Mouse (Mus musculus): ENCODE data around the gene Foxj2.
A peak's percentile ranks its signal among the peaks of the same experiment; 100 is the strongest.

Gene Foxj2

GRCm38 (mm10) chr6:122819306-122820070 lies at the start of gene Foxj2:
Gene Foxj2, plus strand, starts transcription at chr6:122819914.
- peak; percentile 53 for DNase-seq (ENCODE audit: low read depth)

DNA sequence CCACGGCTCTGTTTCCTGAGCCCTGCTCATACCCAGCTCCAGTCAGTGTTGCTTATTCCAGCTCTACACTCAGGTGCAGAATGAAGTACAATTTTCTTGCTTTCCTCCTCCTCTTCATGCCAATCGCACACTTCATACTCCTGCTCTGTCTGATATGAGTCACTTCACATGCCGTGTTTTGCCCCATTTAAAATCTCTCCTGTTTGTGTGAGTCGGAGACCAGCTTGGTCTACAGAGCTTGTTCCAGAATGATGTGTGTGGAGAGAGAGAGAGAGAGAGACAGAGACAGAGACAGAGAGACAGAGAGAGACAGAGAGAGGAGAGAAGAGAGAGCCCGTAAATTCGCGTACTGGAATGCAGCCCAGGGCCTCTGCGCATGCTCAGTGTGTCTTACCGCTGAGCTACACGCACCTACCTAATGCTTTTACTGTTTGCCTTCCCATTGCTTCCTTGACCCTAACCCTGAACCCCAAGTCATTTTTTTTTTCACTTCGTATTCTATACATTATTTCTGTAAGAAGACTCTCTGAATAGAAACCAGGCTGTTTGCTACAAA lies 48.9 kb upstream of the Foxj2 start:
- DNase-seq (ENCODE audit: low read depth) = no peak

- DNase-seq (ENCODE audit: low read depth) = no peak
Observed at GRCm38 (mm10) chr6:122772701-122773100, 47.0 kb upstream of the Foxj2 start.

GRCm38 (mm10) chr6:122774345-122774744 lies 45.4 kb upstream of the Foxj2 start:
- no peak for DNase-seq (ENCODE audit: low read depth)

- DNase-seq (ENCODE audit: low read depth) = no peak
Observed at GRCm38 (mm10) chr6:122776040-122776439, 43.7 kb upstream of the Foxj2 start.

DNA sequence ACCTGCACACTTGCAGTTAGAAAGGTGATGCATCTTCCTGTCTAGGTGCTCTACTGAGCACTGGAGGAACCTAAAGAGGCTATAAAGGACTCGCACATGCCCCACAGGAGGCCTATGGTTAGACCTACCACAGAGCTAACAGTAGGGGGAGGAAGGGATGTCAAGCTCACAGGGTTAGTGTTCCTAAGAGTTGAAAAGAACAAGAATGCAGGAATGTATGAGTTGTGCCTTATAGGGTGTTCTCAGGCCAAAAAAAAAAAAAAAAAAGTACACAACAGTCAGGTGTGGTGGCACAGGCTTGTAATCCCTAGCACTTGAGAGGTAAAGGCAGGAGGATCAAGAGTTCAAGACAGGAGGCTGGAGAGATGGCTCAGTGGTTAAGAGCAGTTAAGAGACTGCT lies 39.8 kb upstream of the Foxj2 start:
- no peak for DNase-seq (ENCODE audit: low read depth)

DNA sequence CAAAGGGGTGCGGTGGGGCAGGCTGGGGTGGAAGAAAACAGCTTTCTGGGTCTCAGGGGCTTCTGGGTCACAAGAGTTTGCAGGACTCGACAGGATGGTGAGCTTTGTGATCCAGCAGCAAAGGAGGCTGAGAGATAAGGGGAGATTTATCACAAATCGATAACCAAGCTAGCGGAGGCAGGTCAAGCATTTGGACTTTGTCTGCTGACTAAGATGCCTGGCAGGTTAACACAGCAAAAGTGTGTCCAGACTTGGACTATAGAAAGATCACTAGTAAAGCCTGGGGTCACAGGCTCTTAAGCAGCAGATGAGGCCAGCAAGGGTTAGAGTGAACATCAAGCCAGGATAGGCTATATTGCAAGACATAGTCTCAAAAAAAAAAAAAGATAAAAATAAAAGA lies 38.5 kb upstream of the Foxj2 start:
- DNase-seq (ENCODE audit: low read depth) = no peak

DNA sequence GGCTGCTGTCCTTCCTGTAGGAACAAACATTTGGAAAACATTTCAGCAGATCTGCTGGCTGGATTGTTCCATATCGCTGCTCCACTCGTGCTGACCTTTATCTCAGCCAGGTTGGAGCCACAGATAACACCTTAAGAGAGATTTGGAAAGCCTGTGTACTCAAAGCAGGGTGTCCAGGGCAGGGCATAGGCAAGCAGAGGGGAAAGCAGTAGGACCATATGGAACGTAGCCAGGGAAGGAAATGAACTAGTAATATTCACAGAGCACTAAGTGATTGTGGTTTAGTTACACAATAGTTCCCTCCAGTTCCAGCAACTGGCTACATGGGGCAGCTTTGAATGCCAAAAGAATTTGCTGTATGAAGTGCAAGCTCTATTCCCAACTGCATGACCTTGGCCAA lies 37.5 kb upstream of the Foxj2 start:
- peak; percentile 86 for DNase-seq (ENCODE audit: low read depth)

DNA sequence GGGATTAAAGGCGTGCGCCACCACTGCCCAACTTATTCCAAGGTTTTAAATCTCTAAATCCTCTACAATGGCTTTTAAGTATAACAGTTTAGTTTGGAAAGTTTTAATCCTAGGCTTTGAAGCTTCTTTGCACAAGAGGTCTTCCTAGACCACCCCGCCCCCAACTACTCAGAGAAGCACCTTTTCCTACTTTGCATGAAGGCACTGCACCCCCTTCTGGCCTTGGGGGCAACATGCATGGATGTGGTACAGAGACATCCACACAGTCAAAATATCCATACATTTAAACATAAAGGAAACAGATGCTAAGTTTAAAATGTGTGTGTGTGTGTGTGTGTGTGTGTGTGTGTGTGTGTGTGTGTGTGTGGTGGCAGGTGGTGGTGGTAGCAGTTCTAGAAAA lies 34.8 kb upstream of the Foxj2 start:
- peak; percentile 62 for DNase-seq (ENCODE audit: low read depth)

GRCm38 (mm10) chr6:122786275-122786674 lies 33.4 kb upstream of the Foxj2 start:
- DNase-seq (ENCODE audit: low read depth) = peak; percentile 74

DNA sequence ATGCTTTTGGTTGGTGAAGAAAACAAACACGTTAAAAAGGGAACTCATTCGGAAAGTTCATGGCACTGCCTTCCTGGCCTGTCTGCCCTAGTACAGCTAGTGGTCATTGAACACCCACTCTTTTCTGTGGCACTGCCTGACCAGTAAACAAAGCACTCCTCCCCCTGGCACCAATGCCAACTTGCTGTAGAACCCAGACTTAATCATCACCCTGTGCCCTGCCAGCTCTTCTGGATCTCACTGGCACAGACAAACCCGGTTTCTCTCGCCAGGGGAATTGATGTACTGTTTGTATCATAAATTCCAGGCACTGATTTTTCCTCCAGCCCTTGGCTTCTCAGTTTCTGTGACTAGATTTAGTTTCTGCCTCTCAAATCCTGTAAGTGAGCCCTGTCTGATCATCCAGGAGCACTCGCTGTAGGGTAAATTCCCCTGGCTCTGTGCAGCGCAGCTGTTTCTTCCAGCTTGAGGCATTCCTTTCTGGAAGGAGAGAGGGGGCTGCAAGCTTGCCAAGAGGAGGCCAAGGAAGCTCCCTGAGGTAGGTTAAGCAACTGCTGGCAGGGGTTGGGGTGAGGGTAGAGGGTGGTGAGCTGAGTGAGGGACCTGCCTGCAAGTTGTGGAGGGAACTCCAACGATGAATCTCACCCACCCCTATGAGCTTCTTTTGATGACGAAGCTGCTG lies 24.3 kb upstream of the Foxj2 start:
- DNase-seq (ENCODE audit: low read depth) = no peak

DNA sequence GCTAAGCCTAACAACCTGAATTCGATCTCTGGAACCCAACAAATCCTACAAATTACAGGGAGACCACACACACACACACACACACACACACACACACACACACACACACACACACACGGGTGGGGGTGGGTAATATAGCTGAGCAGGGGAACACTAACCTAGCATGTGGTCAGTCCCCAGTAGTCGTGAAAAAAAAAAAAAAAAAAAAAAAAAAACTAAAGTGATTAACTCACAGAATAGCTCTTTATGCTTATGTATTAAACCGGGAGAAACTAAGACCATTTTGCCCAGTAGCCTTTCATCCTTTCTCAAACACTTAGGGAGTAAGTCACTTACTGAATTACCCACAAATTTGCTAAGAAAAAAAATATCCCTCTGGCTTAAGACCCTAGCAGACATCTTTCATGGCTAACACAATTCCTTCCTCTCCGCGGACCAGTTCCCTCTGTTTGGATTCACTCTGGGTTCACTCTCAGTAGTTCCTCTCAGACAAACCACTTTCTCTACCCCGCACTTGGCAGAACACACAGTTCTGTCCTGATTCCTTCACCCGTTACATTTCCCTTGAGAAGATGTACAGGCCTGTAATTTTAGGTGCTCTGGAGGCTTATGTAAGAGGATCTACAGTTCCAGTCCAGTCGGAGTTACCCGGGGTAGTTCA lies 18.9 kb upstream of the Foxj2 start:
- no peak for DNase-seq (ENCODE audit: low read depth)

DNA sequence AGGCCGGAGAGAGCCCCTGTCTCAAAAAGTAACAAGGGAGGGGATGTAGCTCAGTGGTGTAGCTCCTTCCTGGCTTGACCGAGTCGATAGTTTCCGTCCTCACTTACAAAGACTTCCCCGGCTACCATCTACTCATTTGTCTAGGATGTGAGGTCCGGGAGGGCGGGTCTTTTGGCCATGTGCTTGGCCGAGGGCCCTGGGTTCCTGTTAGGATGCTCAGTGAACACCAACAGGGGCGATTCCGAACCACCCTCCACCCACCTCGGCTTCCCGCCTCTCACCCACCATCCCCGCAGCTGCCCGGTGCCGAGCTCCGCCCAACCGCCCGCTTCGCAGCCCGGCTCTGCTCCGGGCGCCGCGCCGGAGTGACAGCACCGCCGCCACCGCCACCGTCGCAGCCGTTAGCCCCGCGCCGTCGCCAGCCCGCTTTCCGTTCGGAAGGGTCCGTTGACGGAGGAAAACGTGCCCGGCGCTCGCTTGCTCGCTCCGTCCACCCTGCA lies 18.4 kb upstream of the Foxj2 start, which contains the start of gene Slc2a3:
TSS of gene Slc2a3 (minus strand) at position 340 of the 500 bp plus-strand sequence.
- peak; percentile 96 for DNase-seq (ENCODE audit: low read depth)

DNA sequence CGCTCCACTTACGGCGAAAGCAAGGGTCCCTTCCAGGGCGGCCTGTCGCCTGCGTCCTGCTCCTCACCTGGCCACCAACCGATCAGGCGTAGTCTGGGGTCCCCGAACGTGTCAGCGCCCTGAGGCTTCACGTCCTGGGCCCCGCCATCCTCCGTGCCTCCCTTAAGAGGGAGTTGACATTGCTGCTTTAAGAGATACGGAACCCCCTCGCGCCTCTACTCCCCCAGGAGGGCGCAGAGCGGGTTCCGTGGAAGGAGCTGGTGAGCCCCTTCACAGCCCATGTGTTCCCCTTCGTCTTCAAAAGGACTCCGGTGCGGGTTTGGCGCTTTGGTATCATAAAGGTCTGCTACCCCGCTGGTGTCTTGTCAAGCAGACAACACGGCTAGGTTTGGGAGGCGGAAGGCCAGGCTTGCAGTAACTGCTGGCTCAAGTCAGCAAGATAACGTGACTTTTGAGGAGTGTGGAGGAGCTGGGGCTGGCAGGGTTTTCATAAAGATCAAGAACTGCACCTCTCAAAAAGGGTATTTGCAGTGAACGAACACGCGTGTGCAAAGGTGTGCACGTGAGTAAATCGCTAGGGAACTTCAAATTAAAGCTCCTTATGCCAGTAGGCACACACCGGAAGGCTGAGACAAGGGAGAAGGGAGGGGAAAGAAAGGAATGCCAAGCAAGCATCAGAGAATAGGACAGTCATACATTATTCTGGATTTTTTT lies 17.8 kb upstream of the Foxj2 start:
- DNase-seq (ENCODE audit: low read depth) = peak; percentile 82

DNA sequence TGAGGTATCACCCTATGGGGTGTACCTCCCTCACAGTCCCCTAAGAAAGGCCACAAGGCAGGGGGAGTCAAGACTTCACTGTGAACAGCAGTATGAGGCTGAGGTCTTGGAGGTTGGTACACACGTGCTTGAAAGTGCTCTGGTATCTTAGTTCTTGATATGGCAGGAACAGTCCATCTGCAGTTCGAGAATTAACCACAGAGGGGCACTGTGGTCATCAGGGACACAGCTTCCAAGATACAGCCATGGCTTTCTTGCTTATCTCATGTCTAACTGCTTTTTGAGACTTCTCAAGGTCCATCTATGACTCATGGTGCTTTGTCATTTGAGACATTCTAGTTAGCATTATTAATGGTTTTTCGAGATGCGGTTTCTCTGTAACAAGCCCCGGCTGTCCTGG lies 15.3 kb upstream of the Foxj2 start:
- DNase-seq (ENCODE audit: low read depth) = peak; percentile 99

DNA sequence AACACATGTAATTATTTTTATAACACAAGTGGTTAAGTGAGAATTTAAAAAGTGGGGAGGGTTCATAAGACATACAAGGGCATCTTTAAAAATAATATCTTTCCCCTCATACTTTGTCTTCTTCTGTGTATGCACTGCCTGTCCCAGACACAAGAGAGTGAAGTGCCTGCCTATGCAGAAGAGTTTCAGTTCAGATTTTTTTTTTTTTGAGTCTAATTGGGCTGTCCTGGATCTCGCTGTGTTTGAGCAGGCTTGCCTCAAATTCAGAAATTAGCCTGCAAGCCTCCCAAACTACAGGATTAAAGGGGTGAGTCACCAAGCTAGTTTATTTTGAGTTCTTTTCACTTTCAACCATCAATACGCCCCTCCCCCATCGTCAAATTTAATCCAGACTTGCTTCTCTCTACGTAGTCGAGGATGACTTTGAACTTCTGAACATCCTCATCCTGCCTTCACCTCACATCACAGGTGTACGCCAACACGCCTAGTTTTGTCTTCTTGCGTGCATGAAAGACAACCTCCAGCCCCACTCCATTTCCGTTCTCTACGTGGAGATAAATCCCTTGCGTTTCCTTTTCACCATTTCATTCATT lies 9.6 kb upstream of the Foxj2 start:
- no peak for DNase-seq (ENCODE audit: low read depth)

DNA sequence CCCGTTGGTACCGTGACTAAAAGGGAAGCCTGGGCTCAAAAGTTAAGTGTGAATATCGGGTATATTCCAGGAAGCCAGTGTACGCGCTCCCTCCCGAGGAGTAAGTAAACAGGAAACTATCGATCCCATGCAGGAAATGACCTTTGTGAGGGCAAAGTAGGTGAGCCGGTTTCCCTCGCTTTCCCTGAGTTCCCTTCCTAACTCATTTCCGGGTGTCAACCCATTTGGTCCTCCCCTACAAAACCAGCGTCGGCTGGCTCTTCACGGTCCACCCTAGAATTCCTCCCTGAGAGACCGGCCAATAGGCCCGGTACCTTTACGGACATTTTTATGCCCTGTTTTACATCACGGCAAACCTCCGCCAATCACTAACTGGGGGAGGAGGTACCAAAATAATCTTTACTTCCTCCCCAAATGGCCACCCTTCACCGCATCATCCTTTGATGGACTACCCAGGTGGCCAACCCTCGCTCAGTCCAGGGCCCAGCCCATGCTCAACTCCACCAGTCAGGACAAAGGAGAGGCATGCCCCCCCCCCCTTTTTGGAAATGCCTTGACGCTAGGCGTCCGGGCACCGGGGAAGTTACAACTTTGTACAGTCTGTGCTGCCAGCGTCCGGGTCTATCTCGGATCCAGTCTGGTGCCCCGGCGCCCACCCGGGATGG lies 9.0 kb upstream of the Foxj2 start:
- peak; percentile 100 for DNase-seq (ENCODE audit: low read depth)

GRCm38 (mm10) chr6:122811280-122811652 lies 8.4 kb upstream of the Foxj2 start:
- peak; percentile 92 for DNase-seq (ENCODE audit: low read depth)

- DNase-seq (ENCODE audit: low read depth) = peak; percentile 94
Observed at GRCm38 (mm10) chr6:122811771-122812600, 7.7 kb upstream of the Foxj2 start.

GRCm38 (mm10) chr6:122812716-122813115 lies 7.0 kb upstream of the Foxj2 start:
- DNase-seq (ENCODE audit: low read depth) = peak; percentile 76

All from 416B (cell line).